Mouse (Mus musculus) lung, postnatal 0 days (tissue): ENCODE data around the gene Plxdc1. TPM values are rescaled to one million over a fixed set of nuclear protein-coding genes. Genes with fewer than 3 reads are reported as not detected.
A peak's percentile ranks its signal among the peaks of the same experiment; 100 is the strongest.

ENCODE experiments used
- ATAC-seq: fragments of 200-750 bp; cut with Nextera tagmentation; 2 replicates; pipeline ENCODE4 v1.8.0; 2017; ENCODE audit warnings: moderate library complexity
- DNase-seq: peaks from one replicate; pipeline ENCODE4 v3.0.0-alpha.2; 2016; ENCODE audit warnings: low spot score
- H3K27ac ChIP-seq: fragments of 300-500 bp; sonication (generic); 2 replicates; pipeline ENCODE4 v1.5.1; 2014; ENCODE audit warnings: antibody characterized with exemption, mild to moderate bottlenecking, low read length, mixed read lengths
- H3K27me3 ChIP-seq: fragments of 300-500 bp; sonication (generic); replicated peaks from 2 replicates; pipeline ENCODE4 v1.6.1; 2014; ENCODE audit warnings: low read length, mixed read lengths; ENCODE audit not compliant: insufficient read depth
- H3K36me3 ChIP-seq: fragments of 300-500 bp; sonication (generic); 2 replicates; pipeline ENCODE4 v1.6.1; 2014; ENCODE audit warnings: low read length, mixed read lengths; ENCODE audit not compliant: insufficient read depth
- H3K4me1 ChIP-seq: fragments of 300-500 bp; sonication (generic); 2 replicates; pipeline ENCODE4 v1.6.1; 2014; ENCODE audit warnings: antibody characterized with exemption, low read depth, low read length, mixed read lengths; ENCODE audit not compliant: insufficient read depth
- H3K4me2 ChIP-seq: fragments of 300-500 bp; sonication (generic); replicated peaks from 2 replicates; pipeline ENCODE4 v1.6.1; 2014; ENCODE audit warnings: low read depth, mild to moderate bottlenecking, low read length, moderate library complexity, mixed read lengths
- H3K4me3 ChIP-seq: fragments of 300-500 bp; sonication (generic); 2 replicates; pipeline ENCODE4 v1.5.1; 2014; ENCODE audit warnings: low read depth, low read length
- H3K9ac ChIP-seq: fragments of 300-500 bp; sonication (generic); replicated peaks from 2 replicates; pipeline ENCODE4 v1.6.1; 2014; ENCODE audit warnings: low read depth, mild to moderate bottlenecking
- H3K9me3 ChIP-seq: fragments of 300-500 bp; sonication (generic); 2 replicates; pipeline ENCODE4 v1.6.1; 2016; ENCODE audit warnings: low read length, mixed read lengths
- CTCF ChIP-seq: IDR thresholded peaks from 2 replicates; pipeline ENCODE4 v1.5.1; 2016; ENCODE audit warnings: antibody characterized with exemption, mild to moderate bottlenecking
- EP300 ChIP-seq: IDR thresholded peaks from 2 replicates; pipeline ENCODE4 v1.6.1; 2016; ENCODE audit warnings: antibody characterized with exemption, mild to moderate bottlenecking, control low read depth
- WGBS: fragments of 180-500 bp; shearing (Covaris S2); extraction: QIAGEN DNeasy Blood & Tissue Kit; methylation state at CpG from one replicate; pipeline ENCODE4 v1.1.7; 2014; 5-methylcytosine and 5-hydroxymethylcytosine counted together
- polyA plus RNA-seq: library from polyadenylated mRNA; unstranded; fragments of >200 nt; fragmentation: Nextera tagmentation; extraction: Ambion mirVana; gene quantifications from 2 replicates; pipeline ENCODE4 v1.2.1, GENCODE M21; 2015

Plxdc1 gene
- polyA plus RNA-seq, 1 experiment from 2014 or later: 1.7 TPM

- no peak for TF ChIP-seq CTCF
- TF ChIP-seq EP300: no peak
- WGBS: 72% methylated on average over 11 of the region's 11 CpGs
Observed at GRCm38 (mm10) chr11:98008087-98008486, 21.8 kb upstream of the Plxdc1 start.

DNA sequence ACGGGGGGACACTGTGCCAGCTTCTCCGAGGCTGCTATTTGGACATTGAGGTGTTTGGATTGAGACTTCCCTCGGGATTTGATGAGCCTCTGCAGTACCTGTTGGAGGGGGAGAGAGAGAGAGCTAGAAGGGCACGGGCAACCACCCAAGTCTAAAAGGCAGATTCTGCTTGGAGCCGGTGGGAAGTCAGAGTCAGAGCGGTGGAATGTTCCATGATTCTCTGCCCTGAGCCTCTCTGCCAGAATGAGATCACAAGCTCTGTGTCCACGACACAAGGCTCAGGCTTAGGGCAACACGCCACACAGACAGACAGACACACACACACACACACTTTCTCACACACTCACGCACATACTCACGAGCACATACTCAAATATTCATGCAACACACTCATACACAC lies 19.4 kb upstream of the Plxdc1 start:
- no peaks in the 10 kb centered on the region for H3K4me1 ChIP-seq
- no peak overlapping the region for H3K9ac ChIP-seq
- H3K4me3 ChIP-seq: no peak overlapping the region
- WGBS: 82% methylated on average over 10 of the region's 10 CpGs
- TF ChIP-seq EP300 (no peak), CTCF (no peak)
- ATAC-seq: peak; percentile 11; the same call in 1 of the 2 replicates
- peak; percentile 22 for DNase-seq
- no peaks in the 10 kb centered on the region for H3K27me3 ChIP-seq
- no peak overlapping the region for H3K4me2 ChIP-seq
- H3K9me3 ChIP-seq: no peaks in the 10 kb centered on the region
- no peak overlapping the region for H3K27ac ChIP-seq
- no peaks in the 10 kb centered on the region for H3K36me3 ChIP-seq

More at GRCm38 (mm10) chr11:98008087-98008486, 21.8 kb upstream of the Plxdc1 start:
- no peak overlapping the region for H3K4me2 ChIP-seq
- no peak for ATAC-seq
- no peak overlapping the region for H3K27ac ChIP-seq
- H3K36me3 ChIP-seq: no peaks in the 10 kb centered on the region
- DNase-seq: no peak
- no peaks in the 10 kb centered on the region for H3K4me1 ChIP-seq
- H3K27me3 ChIP-seq: no peaks in the 10 kb centered on the region
- H3K9me3 ChIP-seq: no peaks in the 10 kb centered on the region
- no peak overlapping the region for H3K4me3 ChIP-seq
- H3K9ac ChIP-seq: no peak overlapping the region

- DNase-seq (peak; percentile 67), ATAC-seq (peak; percentile 60)
- H3K4me3 ChIP-seq: no peak overlapping the region
- TF ChIP-seq EP300: no peak
- TF ChIP-seq CTCF: no peak
- no peak overlapping the region for H3K27ac ChIP-seq
- H3K4me1 ChIP-seq: no peaks in the 10 kb centered on the region
- no peak overlapping the region for H3K4me2 ChIP-seq
- no peak overlapping the region for H3K9ac ChIP-seq
- H3K9me3 ChIP-seq: no peaks in the 10 kb centered on the region
- no peaks in the 10 kb centered on the region for H3K27me3 ChIP-seq
- no peaks in the 10 kb centered on the region for H3K36me3 ChIP-seq
- 52% methylated on average over 13 of the region's 13 CpGs for WGBS
Observed at GRCm38 (mm10) chr11:98005076-98005475, 18.8 kb upstream of the Plxdc1 start.

DNA sequence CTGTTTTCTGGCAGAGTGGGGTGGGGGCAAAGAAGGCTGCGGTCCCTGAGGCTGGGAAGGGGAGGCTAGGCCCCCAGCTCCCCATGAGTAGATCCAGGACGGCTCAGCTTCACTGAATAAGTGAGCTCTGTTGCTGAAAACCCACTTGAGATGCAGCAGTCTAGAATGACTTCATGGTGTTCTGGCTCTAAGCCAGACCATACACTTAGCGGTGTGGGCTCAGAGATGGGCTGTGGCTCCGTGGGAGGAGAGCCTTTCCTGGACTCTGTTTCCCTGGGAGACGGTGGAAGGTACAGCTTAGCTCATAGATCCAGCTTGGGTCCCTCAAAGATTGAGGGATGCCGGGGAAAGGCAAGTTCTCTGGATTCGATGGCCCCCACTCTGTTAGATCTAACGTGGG lies 17.9 kb upstream of the Plxdc1 start:
- no peak for TF ChIP-seq EP300
- TF ChIP-seq CTCF: no peak
- 0 out of 2 replicates have a peak, but pooled peaks have one; percentile 11 for ATAC-seq
- Histone ChIP-seq H3K27me3 (no peaks in the 10 kb centered on the region), H3K9ac (no peak overlapping the region), H3K27ac (no peak overlapping the region), H3K4me3 (no peak overlapping the region), H3K4me2 (no peak overlapping the region), H3K9me3 (no peaks in the 10 kb centered on the region), H3K4me1 (no peaks in the 10 kb centered on the region), H3K36me3 (no peaks in the 10 kb centered on the region)
- 54% methylated on average over 8 of the region's 8 CpGs for WGBS
- peak; percentile 53 for DNase-seq

DNA sequence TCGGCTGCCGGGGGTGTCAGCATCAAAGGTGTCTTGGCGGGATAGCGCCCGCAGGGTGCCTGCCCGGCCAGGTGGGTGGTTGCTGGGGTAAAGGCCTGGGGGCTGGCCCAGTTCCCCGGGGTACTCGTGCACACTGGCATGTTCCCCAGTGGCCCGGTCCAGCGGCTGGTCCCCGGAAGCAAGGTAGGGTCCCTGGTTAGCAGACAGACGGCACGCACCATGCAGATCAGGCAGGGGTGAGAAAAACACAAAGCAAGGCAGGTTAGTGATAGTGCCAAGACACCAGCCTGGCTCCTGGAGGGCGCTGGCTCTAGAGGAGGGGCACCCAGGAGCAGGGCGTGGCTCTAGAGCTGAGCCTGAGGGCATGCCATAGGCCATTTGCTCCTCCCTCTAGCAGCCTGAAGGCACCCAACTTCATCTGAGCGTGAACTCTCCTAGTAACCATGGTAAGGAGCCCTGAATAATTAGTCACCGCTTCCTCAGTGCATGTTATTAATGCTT lies 17.0 kb upstream of the Plxdc1 start:
- 51% methylated on average over 17 of the region's 17 CpGs for WGBS
- no peak for TF ChIP-seq CTCF
- TF ChIP-seq EP300: no peak
- DNase-seq (peak; percentile 57), ATAC-seq (peak; percentile 57)
- Histone ChIP-seq H3K4me1 (no peaks in the 10 kb centered on the region), H3K27ac (no peak overlapping the region), H3K27me3 (no peaks in the 10 kb centered on the region), H3K36me3 (no peaks in the 10 kb centered on the region), H3K9me3 (no peaks in the 10 kb centered on the region), H3K4me2 (peak overlapping the region; percentile 55), H3K9ac (no peak overlapping the region), H3K4me3 (no peak overlapping the region; the same call in 1 of the 2 replicates)

DNA sequence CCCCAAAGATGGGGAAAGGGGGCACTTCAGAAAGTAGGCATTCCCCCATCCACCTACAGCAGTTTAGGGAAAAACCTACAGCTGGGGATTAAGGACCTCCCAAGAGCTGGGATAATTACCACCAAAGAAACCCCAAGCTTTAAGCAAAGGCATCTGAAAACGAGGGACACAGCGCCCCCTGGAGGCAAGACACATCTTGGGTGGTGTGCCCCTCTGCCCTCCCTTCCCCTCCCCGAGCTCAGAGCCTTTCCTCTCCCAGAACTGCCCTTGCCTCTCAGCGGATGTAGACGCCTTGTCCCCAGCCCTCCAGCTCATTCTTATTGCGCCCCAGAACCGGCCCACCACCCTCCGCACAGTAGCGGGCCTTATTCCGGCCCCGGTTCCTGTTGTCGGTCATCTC lies 16.4 kb upstream of the Plxdc1 start:
- Histone ChIP-seq H3K27me3 (no peaks in the 10 kb centered on the region), H3K4me2 (peak overlapping the region; percentile 55), H3K4me3 (no peak overlapping the region; the same call in 1 of the 2 replicates), H3K36me3 (no peaks in the 10 kb centered on the region), H3K27ac (no peak overlapping the region), H3K4me1 (no peaks in the 10 kb centered on the region), H3K9ac (no peak overlapping the region), H3K9me3 (no peaks in the 10 kb centered on the region)
- DNase-seq (peak; percentile 84), ATAC-seq (peak; percentile 47)
- TF ChIP-seq EP300: no peak
- TF ChIP-seq CTCF: peak; percentile 84
- 24% methylated on average over 11 of the region's 12 CpGs for WGBS

DNA sequence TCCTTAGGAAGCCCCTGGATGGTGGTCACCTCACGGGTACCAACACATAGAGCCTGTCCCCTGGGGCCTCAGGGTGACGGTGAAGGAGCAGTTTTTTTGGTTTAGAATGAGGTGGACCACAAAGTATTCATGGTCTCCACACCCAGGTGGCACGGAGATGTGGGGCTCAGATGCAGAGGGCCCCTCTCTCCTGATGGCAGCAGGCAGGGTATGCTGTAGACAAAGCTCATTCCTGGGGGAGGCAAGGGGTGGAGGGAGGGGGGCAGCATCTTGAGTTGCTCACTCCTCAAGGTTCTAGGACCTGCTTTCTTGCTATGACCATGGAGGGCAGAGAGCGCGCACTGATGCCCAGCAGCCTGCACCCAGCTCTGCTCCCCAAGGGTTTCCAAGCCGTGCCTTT lies 15.7 kb upstream of the Plxdc1 start:
- no peak for ATAC-seq
- no peaks in the 10 kb centered on the region for H3K27me3 ChIP-seq
- no peak overlapping the region for H3K4me2 ChIP-seq
- no peaks in the 10 kb centered on the region for H3K4me1 ChIP-seq
- H3K9ac ChIP-seq: no peak overlapping the region
- H3K36me3 ChIP-seq: no peaks in the 10 kb centered on the region
- DNase-seq: no peak
- no peak overlapping the region for H3K27ac ChIP-seq
- TF ChIP-seq EP300 (no peak), CTCF (no peak)
- 63% methylated on average over 6 of the region's 6 CpGs for WGBS
- no peaks in the 10 kb centered on the region for H3K9me3 ChIP-seq
- no peak overlapping the region for H3K4me3 ChIP-seq
